Mouse (Mus musculus) spleen, adult 10 weeks (tissue): ENCODE data around the gene Akr1d1. TPM values are rescaled to one million over a fixed set of nuclear protein-coding genes. Genes with fewer than 3 reads are reported as not detected.

ENCODE experiments used
- polyA plus RNA-seq: library from polyadenylated mRNA; stranded (reverse); fragments of 350-450 nt; fragmentation: Illumina TruSeq; extraction: RNeasy Lipid Tissue Mini Kit (QIAGEN cat#74804); gene quantifications from one replicate; pipeline ENCODE4 v1.2.3, GENCODE M21; 2015; ENCODE audit warnings: low replicate concordance; ENCODE audit not compliant: insufficient read depth

Gene Akr1d1
- polyA plus RNA-seq = not detected

DNA sequence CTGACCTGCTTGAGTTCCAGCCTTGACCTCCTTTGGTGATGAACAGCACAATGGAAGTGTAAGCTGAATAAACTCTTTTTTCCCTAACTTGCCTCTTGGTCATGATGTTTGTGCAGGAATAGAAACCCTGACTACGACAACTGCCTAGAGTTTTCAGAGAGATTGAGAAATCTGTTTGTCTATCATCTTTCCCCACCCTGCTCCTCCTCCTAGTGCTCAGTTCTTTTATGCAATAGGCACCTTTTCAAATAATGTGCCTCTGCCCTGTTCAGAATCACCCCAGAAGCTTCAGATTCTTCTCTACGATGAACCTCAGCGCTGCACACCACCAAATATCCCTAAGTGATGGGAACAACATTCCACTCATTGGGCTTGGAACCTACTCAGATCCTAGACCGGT, at the start of gene Akr1d1:
Gene Akr1d1, plus strand, starts transcription at position 234 of the 400 bp plus-strand sequence.

Other genes with a start within 250 kb of the Akr1d1 start
- gene Dgki, start 230.0 kb upstream of the Akr1d1 start, polyA plus RNA-seq = 2.0 TPM
- 13.9 TPM for gene Creb3l2, start 88.0 kb upstream of the Akr1d1 start, polyA plus RNA-seq